ENCODE assay signal across 9 mouse cellular contexts in genomic region chr6:108662314-108663240, GRCm38 (mm10). TPM values are rescaled to one million over a fixed set of nuclear protein-coding genes. Genes with fewer than 3 reads are reported as not detected.
DNase-seq lines count a peak whose midpoint lies in the region; ATAC-seq and TF ChIP-seq lines count a peak whose summit lies in the region.
"Had no signal": no experiment of that assay in that cellular context is flagged by ENCODE, and none has a peak within 500 bp of the region (broad histone marks: within the 10 kb centered on the region; RNA-seq: fewer than 3 reads in every experiment).

No protein-coding gene starts in this region.

- no peak for ATAC-seq in heart, embryonic 13.5 days (ENCODE audit: extremely low read depth, insufficient number of reproducible peaks, low FRiP score, low TSS enrichment)
- no peak for ATAC-seq in midbrain, postnatal 0 days (ENCODE audit: low FRiP score)

- H3K4me2 ChIP-seq in heart, embryonic 13.5 days: peak overlapping the region; percentile 81
- H3K4me2 ChIP-seq in midbrain, postnatal 0 days (ENCODE audit: low read depth, low read length, poor library complexity, severe bottlenecking): peak overlapping the region; percentile 86
- H3K4me2 ChIP-seq: midbrain, embryonic 12.5 days had no signal

- DNase-seq in cerebellum, adult 11-12 months: peak; percentile 36
- DNase-seq in cerebellum, postnatal 14 days: no peak
- DNase-seq in layer of hippocampus, adult 2 months (ENCODE audit: low spot score in 2 of 2): no peak
- no peak for DNase-seq in layer of hippocampus, adult 9-11 months
- DNase-seq in midbrain, postnatal 0 days (ENCODE audit: low spot score): no peak
- no peak for DNase-seq in embryo, embryonic 11 days
- DNase-seq in frontal cortex, postnatal 10 days (ENCODE audit: low spot score in 2 of 2): no peak

- no peaks in the 10 kb centered on the region for H3K9me3 ChIP-seq in heart, embryonic 13.5 days
- H3K9me3 ChIP-seq in midbrain, postnatal 0 days (ENCODE audit: low read length): no peaks in the 10 kb centered on the region
- H3K9me3 ChIP-seq: midbrain, embryonic 12.5 days had no signal

- H3K27ac ChIP-seq in layer of hippocampus, adult 2 months: peak overlapping the region; percentile 99
- no peak overlapping the region for H3K27ac ChIP-seq in heart, embryonic 13.5 days (replicated peaks)
- no peak overlapping the region for H3K27ac ChIP-seq in midbrain, postnatal 0 days (ENCODE audit: low read depth, low read length)
- H3K27ac ChIP-seq: midbrain, embryonic 12.5 days had no signal

- 63% methylated on average over 15 of the region's 15 CpGs for WGBS in heart, embryonic 13.5 days
- WGBS in midbrain, postnatal 0 days: 65% methylated on average over 15 of the region's 15 CpGs

- peaks cover 56% of the 10 kb centered on the region for H3K4me1 ChIP-seq in heart, embryonic 13.5 days
- 0 out of 2 replicates have a peak, but pooled peaks cover 7% of the 10 kb centered on the region for H3K4me1 ChIP-seq in midbrain, postnatal 0 days (ENCODE audit: insufficient read depth, low read length)

- H3K36me3 ChIP-seq in heart, embryonic 13.5 days: peaks cover 35% of the 10 kb centered on the region
- H3K36me3 ChIP-seq in midbrain, postnatal 0 days (ENCODE audit: insufficient read depth, low read length): peaks cover 7% of the 10 kb centered on the region; the same call in 1 of the 2 replicates
- H3K36me3 ChIP-seq: midbrain, embryonic 12.5 days had no signal

- peak; percentile 30; the same call in 1 of the 2 replicates for TF ChIP-seq CTCF in layer of hippocampus, adult 2 months (conservative IDR thresholded peaks at IDR 0.05)
- 0 out of 2 replicates have a peak, but pooled peaks have one; percentile 5 for TF ChIP-seq CTCF in midbrain, postnatal 0 days (IDR thresholded peaks at IDR 0.05)

- H3K4me3 ChIP-seq in layer of hippocampus, adult 2 months: peak overlapping the region; percentile 96
- peak overlapping the region; percentile 76 for H3K4me3 ChIP-seq in heart, embryonic 13.5 days
- H3K4me3 ChIP-seq in midbrain, postnatal 0 days (ENCODE audit: low read depth, low read length): peak overlapping the region; percentile 61; the same call in 1 of the 2 replicates

- peak overlapping the region; percentile 95 for H3K9ac ChIP-seq in heart, embryonic 13.5 days
- no peak overlapping the region for H3K9ac ChIP-seq in midbrain, postnatal 0 days (replicated peaks; ENCODE audit: low read length, poor library complexity, severe bottlenecking)
- H3K9ac ChIP-seq: midbrain, embryonic 12.5 days had no signal

- no peaks in the 10 kb centered on the region for H3K27me3 ChIP-seq in heart, embryonic 13.5 days (replicated peaks)
- no peaks in the 10 kb centered on the region for H3K27me3 ChIP-seq in midbrain, postnatal 0 days (ENCODE audit: insufficient read depth, low read length)

RNA-seq across cellular contexts. Expression of gene Bhlhe40, which starts 2.1 kb away (rescaled TPM):
- 100 to 1,000 TPM in 1 of 2 experiments, 10 to 100 TPM in 1; 99.6 to 108 TPM for total RNA-seq in layer of hippocampus, adult 2 months (2021)
- polyA plus RNA-seq in heart, embryonic 13.5 days (2015; fragmentation: Nextera tagmentation; extraction: Ambion mirVana): 15.1 and 19.7 TPM in 2 replicates
- 8.8 and 10.8 TPM in 2 replicates for total RNA-seq in midbrain, postnatal 0 days (2014; rRNA removed)
- 5.9 and 7.9 TPM in 2 replicates for polyA plus RNA-seq in midbrain, postnatal 0 days (2015; fragmentation: Nextera tagmentation; extraction: Ambion mirVana)
